Mouse (Mus musculus) liver, postnatal 0 days (tissue): Measurements from ENCODE around the gene Gm12830.

Experiments
- CTCF ChIP-seq: sonication (generic); IDR thresholded peaks from 2 replicates; pipeline ENCODE4 v1.5.1; 2016; ENCODE audit warnings: antibody characterized with exemption, low read depth
- EP300 ChIP-seq: IDR thresholded peaks from 2 replicates; pipeline ENCODE4 v1.6.1; 2016; ENCODE audit warnings: antibody characterized with exemption, low read depth, mild to moderate bottlenecking

- no peak for TF ChIP-seq CTCF
- TF ChIP-seq EP300 = no peak
Measured at GRCm38 (mm10) chr4:114788856-114789255, 32.7 kb upstream of the Gm12830 start.
